Comparison of ENCODE assay signal across 16 mouse cellular contexts in the genomic region with DNA sequence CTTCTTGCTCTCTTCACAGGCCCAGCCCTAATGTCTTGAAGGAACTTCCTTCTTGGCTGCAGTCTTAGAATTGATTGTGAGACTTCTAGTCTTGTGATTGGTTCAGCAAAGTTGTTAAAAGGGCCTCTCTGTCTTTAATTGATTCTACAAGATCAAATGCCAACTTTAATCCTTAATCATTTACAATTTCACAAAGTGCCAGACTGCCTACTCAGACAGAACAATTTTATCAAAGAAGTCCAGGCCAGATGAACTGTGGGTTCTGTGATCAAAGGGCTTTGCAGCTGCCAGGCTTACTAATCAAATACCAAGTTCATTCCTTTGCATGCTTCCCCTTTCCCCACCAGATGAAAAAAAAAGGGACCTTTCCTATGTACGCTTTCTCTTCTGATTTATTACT. TPM values are rescaled to one million over a fixed set of nuclear protein-coding genes. Genes with fewer than 3 reads are reported as not detected.
DNase-seq lines count a peak whose midpoint lies in the region; ATAC-seq and TF ChIP-seq lines count a peak whose summit lies in the region.
"Had no signal": no experiment of that assay in that cellular context is flagged by ENCODE, and none has a peak within 500 bp of the region (broad histone marks: within the 10 kb centered on the region; RNA-seq: fewer than 3 reads in every experiment).

No protein-coding gene starts in this region.

- no peak for ATAC-seq in forebrain, embryonic 14.5 days
- no peak for ATAC-seq in forebrain, embryonic 13.5 days
- ATAC-seq in midbrain, embryonic 14.5 days (ENCODE audit: low FRiP score, low TSS enrichment) = no peak
- ATAC-seq in midbrain, embryonic 13.5 days = no peak
- no peak for ATAC-seq in kidney, postnatal 0 days (replicated peaks; ENCODE audit: low FRiP score, low read depth)
- peak; percentile 58 for ATAC-seq in stomach, postnatal 0 days (ENCODE audit: low FRiP score, low TSS enrichment)
- ATAC-seq in neural tube, embryonic 15.5 days (ENCODE audit: low FRiP score) = no peak

- no peak overlapping the region for H3K4me2 ChIP-seq in forebrain, embryonic 14.5 days (ENCODE audit: low read length)
- H3K4me2 ChIP-seq in forebrain, embryonic 13.5 days = no peak overlapping the region
- no peak overlapping the region for H3K4me2 ChIP-seq in midbrain, embryonic 14.5 days (ENCODE audit: low read length)
- no peak overlapping the region for H3K4me2 ChIP-seq in midbrain, embryonic 13.5 days (replicated peaks)
- H3K4me2 ChIP-seq in kidney, postnatal 0 days (ENCODE audit: low read length) = no peak overlapping the region; the same call in 1 of the 2 replicates
- peak overlapping the region; percentile 36 for H3K4me2 ChIP-seq in stomach, postnatal 0 days (replicated peaks; ENCODE audit: low read depth)
- no peak overlapping the region for H3K4me2 ChIP-seq in neural tube, embryonic 15.5 days
- H3K4me2 ChIP-seq: embryonic facial prominence, embryonic 15.5 days; limb, embryonic 13.5 days; midbrain, embryonic 12.5 days had no signal

- no peaks in the 10 kb centered on the region for H3K9me3 ChIP-seq in forebrain, embryonic 14.5 days (replicated peaks; ENCODE audit: control insufficient read depth, low read length)
- no peaks in the 10 kb centered on the region for H3K9me3 ChIP-seq in forebrain, embryonic 13.5 days (replicated peaks)
- H3K9me3 ChIP-seq in midbrain, embryonic 14.5 days (ENCODE audit: control insufficient read depth, low read length) = no peaks in the 10 kb centered on the region
- H3K9me3 ChIP-seq in midbrain, embryonic 13.5 days = no peaks in the 10 kb centered on the region
- H3K9me3 ChIP-seq in kidney, postnatal 0 days (replicated peaks; ENCODE audit: low read length) = no peaks in the 10 kb centered on the region
- no peaks in the 10 kb centered on the region for H3K9me3 ChIP-seq in stomach, postnatal 0 days (ENCODE audit: control insufficient read depth, low read length)
- H3K9me3 ChIP-seq in neural tube, embryonic 15.5 days (replicated peaks) = no peaks in the 10 kb centered on the region
- H3K9me3 ChIP-seq: embryonic facial prominence, embryonic 15.5 days; limb, embryonic 13.5 days; midbrain, embryonic 12.5 days had no signal

- no peaks in the 10 kb centered on the region for H3K4me1 ChIP-seq in forebrain, embryonic 14.5 days (ENCODE audit: control insufficient read depth, insufficient read depth, low read length)
- peaks cover 18% of the 10 kb centered on the region for H3K4me1 ChIP-seq in forebrain, embryonic 13.5 days
- no peaks in the 10 kb centered on the region for H3K4me1 ChIP-seq in midbrain, embryonic 14.5 days (ENCODE audit: control insufficient read depth, insufficient read depth, low read length)
- H3K4me1 ChIP-seq in midbrain, embryonic 13.5 days (replicated peaks) = peaks cover 6% of the 10 kb centered on the region; the same call in 1 of the 2 replicates
- peaks cover 3% of the 10 kb centered on the region; the same call in 1 of the 2 replicates for H3K4me1 ChIP-seq in kidney, postnatal 0 days (replicated peaks; ENCODE audit: insufficient read depth, low read length)
- no peaks in the 10 kb centered on the region for H3K4me1 ChIP-seq in stomach, postnatal 0 days (replicated peaks; ENCODE audit: control insufficient read depth, insufficient read depth)
- 0 out of 2 replicates have a peak, but pooled peaks cover 6% of the 10 kb centered on the region for H3K4me1 ChIP-seq in neural tube, embryonic 15.5 days

- H3K27ac ChIP-seq in forebrain, embryonic 14.5 days (ENCODE audit: low read depth, low read length) = no peak overlapping the region
- H3K27ac ChIP-seq in forebrain, embryonic 13.5 days = no peak overlapping the region
- no peak overlapping the region for H3K27ac ChIP-seq in midbrain, embryonic 14.5 days (replicated peaks; ENCODE audit: low read depth, low read length)
- no peak overlapping the region for H3K27ac ChIP-seq in midbrain, embryonic 13.5 days
- peak overlapping the region; percentile 89 for H3K27ac ChIP-seq in kidney, postnatal 0 days
- H3K27ac ChIP-seq in stomach, postnatal 0 days (replicated peaks) = peak overlapping the region; percentile 91
- no peak overlapping the region for H3K27ac ChIP-seq in neural tube, embryonic 15.5 days (replicated peaks)
- H3K27ac ChIP-seq: embryonic facial prominence, embryonic 15.5 days; limb, embryonic 13.5 days had no signal

- H3K36me3 ChIP-seq in forebrain, embryonic 14.5 days (ENCODE audit: control insufficient read depth, insufficient read depth, low read length) = 0 out of 2 replicates have a peak, but pooled peaks cover 1% of the 10 kb centered on the region
- no peaks in the 10 kb centered on the region for H3K36me3 ChIP-seq in forebrain, embryonic 13.5 days (ENCODE audit: poor library complexity, severe bottlenecking)
- H3K36me3 ChIP-seq in midbrain, embryonic 14.5 days (ENCODE audit: control insufficient read depth, insufficient read depth, low read length) = 0 out of 2 replicates have a peak, but pooled peaks cover 2% of the 10 kb centered on the region
- H3K36me3 ChIP-seq in midbrain, embryonic 13.5 days = peaks cover 4% of the 10 kb centered on the region; the same call in 1 of the 2 replicates
- no peaks in the 10 kb centered on the region for H3K36me3 ChIP-seq in kidney, postnatal 0 days (ENCODE audit: insufficient read depth, low read length)
- H3K36me3 ChIP-seq in stomach, postnatal 0 days (ENCODE audit: control insufficient read depth, insufficient read depth, low read length) = no peaks in the 10 kb centered on the region
- peaks cover 4% of the 10 kb centered on the region; the same call in 1 of the 2 replicates for H3K36me3 ChIP-seq in neural tube, embryonic 15.5 days
- H3K36me3 ChIP-seq: limb, embryonic 13.5 days; midbrain, embryonic 12.5 days had no signal

- no peaks in the 10 kb centered on the region for H3K27me3 ChIP-seq in forebrain, embryonic 14.5 days (replicated peaks; ENCODE audit: control insufficient read depth, insufficient read depth, low read length)
- H3K27me3 ChIP-seq in forebrain, embryonic 13.5 days = no peaks in the 10 kb centered on the region
- H3K27me3 ChIP-seq in midbrain, embryonic 14.5 days (ENCODE audit: control insufficient read depth, insufficient read depth, low read length) = no peaks in the 10 kb centered on the region
- no peaks in the 10 kb centered on the region for H3K27me3 ChIP-seq in midbrain, embryonic 13.5 days
- no peaks in the 10 kb centered on the region for H3K27me3 ChIP-seq in kidney, postnatal 0 days (ENCODE audit: insufficient read depth, low read length)
- H3K27me3 ChIP-seq in stomach, postnatal 0 days (ENCODE audit: control insufficient read depth, insufficient read depth, low read length) = no peaks in the 10 kb centered on the region
- no peaks in the 10 kb centered on the region for H3K27me3 ChIP-seq in neural tube, embryonic 15.5 days (replicated peaks)
- H3K27me3 ChIP-seq: embryonic facial prominence, embryonic 15.5 days; limb, embryonic 13.5 days; midbrain, embryonic 12.5 days had no signal

- no peak overlapping the region for H3K9ac ChIP-seq in forebrain, embryonic 14.5 days (ENCODE audit: low read length)
- H3K9ac ChIP-seq in forebrain, embryonic 13.5 days = no peak overlapping the region
- H3K9ac ChIP-seq in midbrain, embryonic 14.5 days (replicated peaks; ENCODE audit: low read length) = no peak overlapping the region
- no peak overlapping the region for H3K9ac ChIP-seq in midbrain, embryonic 13.5 days (replicated peaks)
- H3K9ac ChIP-seq in kidney, postnatal 0 days (ENCODE audit: low read depth, low read length) = no peak overlapping the region
- H3K9ac ChIP-seq in stomach, postnatal 0 days (ENCODE audit: low read length) = no peak overlapping the region
- no peak overlapping the region for H3K9ac ChIP-seq in neural tube, embryonic 15.5 days (replicated peaks)
- H3K9ac ChIP-seq: embryonic facial prominence, embryonic 15.5 days; midbrain, embryonic 12.5 days had no signal

- peak; percentile 54 for DNase-seq in forebrain, embryonic 14.5 days (ENCODE audit: low spot score)
- peak; percentile 0 for DNase-seq in midbrain, embryonic 14.5 days
- peak; percentile 48 for DNase-seq in kidney, postnatal 0 days (ENCODE audit: low spot score)
- peak; percentile 44 for DNase-seq in stomach, postnatal 0 days (ENCODE audit: low spot score)
- DNase-seq in adrenal gland, adult 8-10 months = no peak
- DNase-seq: adrenal gland, postnatal 10 days; B cell, adult 2 months; cerebellum, adult 18-20 months; gastrocnemius, postnatal 14 days; spleen, adult 18-20 months had no signal

- WGBS in forebrain, embryonic 14.5 days = 43% methylated on average over 1 of the region's 1 CpGs
- WGBS in forebrain, embryonic 13.5 days = 47% methylated on average over 1 of the region's 1 CpGs
- 78% methylated on average over 1 of the region's 1 CpGs for WGBS in midbrain, embryonic 14.5 days
- WGBS in midbrain, embryonic 13.5 days = 63% methylated on average over 1 of the region's 1 CpGs
- 31% methylated on average over 1 of the region's 1 CpGs for WGBS in kidney, postnatal 0 days
- 12% methylated on average over 1 of the region's 1 CpGs for WGBS in stomach, postnatal 0 days
- 78% methylated on average over 1 of the region's 1 CpGs for WGBS in neural tube, embryonic 15.5 days

- TF ChIP-seq CTCF in kidney, postnatal 0 days (IDR thresholded peaks at IDR 0.05; ENCODE audit: low read depth) = no peak
- no peak for TF ChIP-seq CTCF in stomach, postnatal 0 days (IDR thresholded peaks at IDR 0.05; ENCODE audit: low read depth)

- H3K4me3 ChIP-seq in forebrain, embryonic 14.5 days (ENCODE audit: low read depth, low read length) = no peak overlapping the region
- no peak overlapping the region for H3K4me3 ChIP-seq in forebrain, embryonic 13.5 days
- H3K4me3 ChIP-seq in midbrain, embryonic 14.5 days (replicated peaks; ENCODE audit: low read depth, low read length) = no peak overlapping the region
- no peak overlapping the region for H3K4me3 ChIP-seq in midbrain, embryonic 13.5 days (replicated peaks)
- H3K4me3 ChIP-seq in kidney, postnatal 0 days (replicated peaks; ENCODE audit: low read depth, low read length) = no peak overlapping the region
- peak overlapping the region; percentile 0; the same call in 1 of the 2 replicates for H3K4me3 ChIP-seq in stomach, postnatal 0 days (ENCODE audit: low read depth, low read length)
- H3K4me3 ChIP-seq in neural tube, embryonic 15.5 days (replicated peaks) = no peak overlapping the region
- H3K4me3 ChIP-seq: embryonic facial prominence, embryonic 15.5 days; limb, embryonic 13.5 days; midbrain, embryonic 12.5 days had no signal

- TF ChIP-seq EP300 in stomach, postnatal 0 days (optimal IDR thresholded peaks at IDR 0.05) = no peak

RNA-seq across cellular contexts. Expression of gene Dnajb7, which starts 13.4 kb away (rescaled TPM):
- polyA plus RNA-seq in forebrain, embryonic 14.5 days (2014; fragmentation: Nextera tagmentation; extraction: Ambion mirVana) = 0.20 and 0.26 TPM in 2 replicates
- 2.0 and 2.2 TPM in 2 replicates for polyA plus RNA-seq in forebrain, embryonic 13.5 days (2015; fragmentation: Nextera tagmentation; extraction: Ambion mirVana)
- 0.47 and 1.1 TPM in 2 replicates for polyA plus RNA-seq in midbrain, embryonic 14.5 days (2014; fragmentation: Nextera tagmentation; extraction: Ambion mirVana)
- polyA plus RNA-seq in midbrain, embryonic 13.5 days (2015; fragmentation: Nextera tagmentation; extraction: Ambion mirVana) = 1.7 and 2.4 TPM in 2 replicates
- polyA plus RNA-seq in kidney, postnatal 0 days (2015; fragmentation: Nextera tagmentation; extraction: Ambion mirVana) = 0.61 and 0.62 TPM in 2 replicates
- 0.56 and 0.70 TPM in 2 replicates for polyA plus RNA-seq in stomach, postnatal 0 days (2015; fragmentation: Nextera tagmentation; extraction: Ambion mirVana)
- polyA plus RNA-seq in neural tube, embryonic 15.5 days (2015; fragmentation: Nextera tagmentation; extraction: Ambion mirVana) = 1.9 and 2.3 TPM in 2 replicates
- under 1 TPM in 1 of 4 experiments, not detected in 3; 0.34 TPM for total RNA-seq in adrenal gland, adult 8-10 months (2022)
- total RNA-seq: adrenal gland, postnatal 10 days; gastrocnemius, postnatal 14 days had no signal

RNA-seq across cellular contexts. Expression of gene Xpnpep3, which starts 21.5 kb away (rescaled TPM):
- 4.3 and 5.2 TPM in 2 replicates for polyA plus RNA-seq in forebrain, embryonic 14.5 days (2014; fragmentation: Nextera tagmentation; extraction: Ambion mirVana)
- polyA plus RNA-seq in forebrain, embryonic 13.5 days (2015; fragmentation: Nextera tagmentation; extraction: Ambion mirVana) = 8.4 and 9.5 TPM in 2 replicates
- 3.9 and 6.6 TPM in 2 replicates for polyA plus RNA-seq in midbrain, embryonic 14.5 days (2014; fragmentation: Nextera tagmentation; extraction: Ambion mirVana)
- 9.8 TPM in 2 replicates for polyA plus RNA-seq in midbrain, embryonic 13.5 days (2015; fragmentation: Nextera tagmentation; extraction: Ambion mirVana)
- polyA plus RNA-seq in kidney, postnatal 0 days (2015; fragmentation: Nextera tagmentation; extraction: Ambion mirVana) = 8.3 and 8.7 TPM in 2 replicates
- polyA plus RNA-seq in stomach, postnatal 0 days (2015; fragmentation: Nextera tagmentation; extraction: Ambion mirVana) = 3.7 and 4.1 TPM in 2 replicates
- 8.1 and 10.9 TPM in 2 replicates for polyA plus RNA-seq in neural tube, embryonic 15.5 days (2015; fragmentation: Nextera tagmentation; extraction: Ambion mirVana)
- total RNA-seq in adrenal gland, adult 8-10 months (2022) = 10 to 100 TPM; 24.8 to 34.4 (median 28.9) TPM

RNA-seq across cellular contexts. Expression of gene St13, which starts 21.6 kb away (rescaled TPM):
- 170 and 180 TPM in 2 replicates for polyA plus RNA-seq in forebrain, embryonic 14.5 days (2014; fragmentation: Nextera tagmentation; extraction: Ambion mirVana)
- polyA plus RNA-seq in forebrain, embryonic 13.5 days (2015; fragmentation: Nextera tagmentation; extraction: Ambion mirVana) = 199 and 201 TPM in 2 replicates
- polyA plus RNA-seq in midbrain, embryonic 14.5 days (2014; fragmentation: Nextera tagmentation; extraction: Ambion mirVana) = 176 and 179 TPM in 2 replicates
- 182 and 203 TPM in 2 replicates for polyA plus RNA-seq in midbrain, embryonic 13.5 days (2015; fragmentation: Nextera tagmentation; extraction: Ambion mirVana)
- polyA plus RNA-seq in kidney, postnatal 0 days (2015; fragmentation: Nextera tagmentation; extraction: Ambion mirVana) = 173 and 186 TPM in 2 replicates
- polyA plus RNA-seq in stomach, postnatal 0 days (2015; fragmentation: Nextera tagmentation; extraction: Ambion mirVana) = 79.5 and 80.2 TPM in 2 replicates
- polyA plus RNA-seq in neural tube, embryonic 15.5 days (2015; fragmentation: Nextera tagmentation; extraction: Ambion mirVana) = 185 and 188 TPM in 2 replicates
- total RNA-seq in adrenal gland, adult 8-10 months (2022) = 100 to 1,000 TPM; 163 to 268 (median 222) TPM

RNA-seq across cellular contexts. Expression of gene Rbx1, which starts 44.6 kb away (rescaled TPM):
- polyA plus RNA-seq in forebrain, embryonic 14.5 days (2014; fragmentation: Nextera tagmentation; extraction: Ambion mirVana) = 554 and 641 TPM in 2 replicates
- polyA plus RNA-seq in forebrain, embryonic 13.5 days (2015; fragmentation: Nextera tagmentation; extraction: Ambion mirVana) = 581 and 625 TPM in 2 replicates
- polyA plus RNA-seq in midbrain, embryonic 14.5 days (2014; fragmentation: Nextera tagmentation; extraction: Ambion mirVana) = 500 and 547 TPM in 2 replicates
- 511 and 563 TPM in 2 replicates for polyA plus RNA-seq in midbrain, embryonic 13.5 days (2015; fragmentation: Nextera tagmentation; extraction: Ambion mirVana)
- polyA plus RNA-seq in kidney, postnatal 0 days (2015; fragmentation: Nextera tagmentation; extraction: Ambion mirVana) = 517 and 563 TPM in 2 replicates
- 451 and 460 TPM in 2 replicates for polyA plus RNA-seq in stomach, postnatal 0 days (2015; fragmentation: Nextera tagmentation; extraction: Ambion mirVana)
- 407 and 418 TPM in 2 replicates for polyA plus RNA-seq in neural tube, embryonic 15.5 days (2015; fragmentation: Nextera tagmentation; extraction: Ambion mirVana)
- total RNA-seq in adrenal gland, adult 8-10 months (2022) = 100 to 1,000 TPM; 150 to 165 (median 155) TPM

Comparison
In these comparisons a context has a peak if more than half of its experiments do, and no peak if none do; other contexts are left out.
1. H3K27ac ChIP-seq: peak in kidney, postnatal 0 days (single experiment) and stomach, postnatal 0 days (single experiment); none in forebrain, embryonic 14.5 days (single experiment), forebrain, embryonic 13.5 days (single experiment), midbrain, embryonic 14.5 days (single experiment), midbrain, embryonic 13.5 days (single experiment) and neural tube, embryonic 15.5 days (single experiment).